Mouse (Mus musculus) liver, postnatal 0 days (tissue): ENCODE data around the gene Irf2bp2.

Experiments
- CTCF ChIP-seq: sonication (generic); IDR thresholded peaks from 2 replicates; pipeline ENCODE4 v1.5.1; 2016; ENCODE audit warnings: antibody characterized with exemption, low read depth
- EP300 ChIP-seq: IDR thresholded peaks from 2 replicates; pipeline ENCODE4 v1.6.1; 2016; ENCODE audit warnings: antibody characterized with exemption, low read depth, mild to moderate bottlenecking

- TF ChIP-seq CTCF = no peak
- TF ChIP-seq EP300 = peak; percentile 88
Measured at GRCm38 (mm10) chr8:126596097-126596634, 2.4 kb upstream of the Irf2bp2 start.
